Mouse (Mus musculus) kidney, postnatal 14 days (tissue): ENCODE data around the gene Gm37240.

ENCODE experiments used
- DNase-seq: peaks from one replicate; pipeline ENCODE4 v3.0.0; 2022; ENCODE audit warnings: mixed read lengths

The Gm37240 gene

DNA sequence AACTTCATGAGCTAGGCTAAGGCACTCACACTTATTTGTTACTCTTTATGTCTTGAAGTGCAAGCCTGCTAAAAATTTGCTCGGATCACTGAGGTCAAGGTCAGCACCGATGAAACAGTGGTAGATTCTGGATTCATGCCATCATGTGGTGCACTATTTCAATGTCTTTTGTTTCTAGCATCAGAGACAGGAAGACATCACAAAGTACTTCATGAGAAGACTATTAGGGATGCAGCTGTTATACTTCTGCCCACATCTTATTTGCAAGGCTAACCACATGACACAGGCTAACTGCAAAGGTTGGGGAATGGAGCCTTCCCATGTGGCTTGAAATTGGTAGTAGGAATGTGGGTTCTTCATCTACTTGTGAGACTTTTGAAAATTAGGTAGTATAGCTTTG is 1081.1 kb downstream of the Gm37240 start:
- no peak for DNase-seq

- no peak for DNase-seq
These were observed 1083.3 kb downstream of the Gm37240 start for GRCm38 (mm10) chr3:84804036-84804435.

GRCm38 (mm10) chr3:84787914-84788313 is 1099.4 kb downstream of the Gm37240 start:
- DNase-seq, result no peak

- no peak for DNase-seq
These were observed 1111.2 kb downstream of the Gm37240 start for GRCm38 (mm10) chr3:84776084-84776483.

DNA sequence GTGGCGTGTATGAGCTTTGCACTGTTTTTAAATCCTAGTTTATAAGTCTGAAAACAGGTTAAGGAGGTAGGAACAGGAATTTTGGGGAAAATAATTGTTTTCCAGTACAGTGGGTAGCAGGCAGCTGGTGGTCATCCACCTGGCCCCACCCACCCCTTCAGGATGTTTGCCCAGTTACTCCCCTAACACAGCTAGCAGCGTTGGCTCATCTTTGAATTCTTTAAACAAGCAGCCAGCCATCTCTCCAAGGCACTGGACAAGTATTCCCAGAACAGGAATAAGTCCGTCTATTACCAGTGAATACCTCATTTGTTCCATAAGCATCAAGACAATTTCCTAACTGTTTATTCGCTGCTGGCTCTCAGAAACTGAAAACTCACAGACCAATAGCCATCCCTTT is 1111.7 kb downstream of the Gm37240 start:
- no peak for DNase-seq

DNA sequence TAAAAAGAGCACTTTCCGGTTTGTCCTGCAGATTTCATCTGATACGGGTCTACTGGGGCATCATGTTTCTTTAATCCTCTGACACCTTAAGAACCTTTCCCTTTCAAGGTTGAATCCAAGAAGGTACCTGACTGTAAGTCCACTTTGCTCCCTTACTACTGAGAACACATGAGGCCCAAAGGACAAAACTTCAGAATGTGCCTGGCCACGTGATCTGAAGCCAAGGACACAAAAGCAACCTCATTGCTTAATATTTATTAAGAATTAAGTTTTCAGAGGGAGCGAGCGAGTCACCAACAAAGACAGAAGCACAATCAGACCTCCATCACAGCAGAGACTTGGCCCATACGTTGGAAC is 1112.3 kb downstream of the Gm37240 start:
- no peak for DNase-seq

- no peak for DNase-seq
These were observed 1112.9 kb downstream of the Gm37240 start for GRCm38 (mm10) chr3:84774246-84775066.

- no peak for DNase-seq
These were observed 1115.3 kb downstream of the Gm37240 start for GRCm38 (mm10) chr3:84771980-84772379.

GRCm38 (mm10) chr3:84770518-84770917 is 1116.8 kb downstream of the Gm37240 start:
- no peak for DNase-seq

- no peak for DNase-seq
These were observed 1117.9 kb downstream of the Gm37240 start for GRCm38 (mm10) chr3:84769411-84769810.

DNA sequence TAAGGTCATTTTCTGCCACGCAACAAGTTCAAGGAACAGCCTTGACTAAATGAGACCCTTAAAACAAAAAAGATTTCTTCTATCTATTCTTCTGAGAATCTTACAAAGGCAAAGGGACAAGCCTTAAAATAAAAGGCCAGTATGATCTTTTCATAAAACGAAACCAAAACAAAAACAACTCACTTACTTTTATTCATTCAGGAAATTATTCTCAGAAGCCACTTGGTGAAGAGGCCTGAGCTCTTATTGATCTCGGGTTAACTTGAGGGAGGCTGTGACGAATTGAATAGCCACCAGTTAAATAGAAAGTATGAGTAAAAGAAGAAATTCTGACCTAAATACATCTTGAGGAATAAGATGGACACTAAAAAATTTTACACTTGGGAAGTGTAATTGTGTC is 1118.4 kb downstream of the Gm37240 start:
- no peak for DNase-seq

DNA sequence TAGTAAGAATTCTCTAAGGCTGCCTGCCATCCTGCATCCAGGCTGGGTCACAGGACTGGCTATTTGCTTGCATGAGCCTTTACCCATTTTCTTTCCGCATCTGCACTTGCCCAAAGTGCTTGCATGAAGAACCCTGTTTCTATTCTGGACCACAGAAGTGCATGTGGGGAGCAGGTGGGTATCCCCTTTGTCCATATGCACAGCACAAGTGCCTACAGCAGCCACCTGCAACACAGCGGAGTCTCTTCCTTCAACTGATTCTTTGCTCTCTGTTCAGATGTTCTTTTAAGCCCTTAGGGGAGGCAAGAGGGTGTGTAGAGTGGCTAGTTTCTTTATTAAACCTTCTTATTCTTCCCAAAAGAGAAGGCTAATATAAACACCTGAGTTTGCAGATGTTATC is 1133.5 kb downstream of the Gm37240 start:
- DNase-seq, result no peak

GRCm38 (mm10) chr3:84749222-84749621 is 1138.1 kb downstream of the Gm37240 start:
- no peak for DNase-seq

GRCm38 (mm10) chr3:84748139-84748538 is 1139.2 kb downstream of the Gm37240 start:
- no peak for DNase-seq

DNA sequence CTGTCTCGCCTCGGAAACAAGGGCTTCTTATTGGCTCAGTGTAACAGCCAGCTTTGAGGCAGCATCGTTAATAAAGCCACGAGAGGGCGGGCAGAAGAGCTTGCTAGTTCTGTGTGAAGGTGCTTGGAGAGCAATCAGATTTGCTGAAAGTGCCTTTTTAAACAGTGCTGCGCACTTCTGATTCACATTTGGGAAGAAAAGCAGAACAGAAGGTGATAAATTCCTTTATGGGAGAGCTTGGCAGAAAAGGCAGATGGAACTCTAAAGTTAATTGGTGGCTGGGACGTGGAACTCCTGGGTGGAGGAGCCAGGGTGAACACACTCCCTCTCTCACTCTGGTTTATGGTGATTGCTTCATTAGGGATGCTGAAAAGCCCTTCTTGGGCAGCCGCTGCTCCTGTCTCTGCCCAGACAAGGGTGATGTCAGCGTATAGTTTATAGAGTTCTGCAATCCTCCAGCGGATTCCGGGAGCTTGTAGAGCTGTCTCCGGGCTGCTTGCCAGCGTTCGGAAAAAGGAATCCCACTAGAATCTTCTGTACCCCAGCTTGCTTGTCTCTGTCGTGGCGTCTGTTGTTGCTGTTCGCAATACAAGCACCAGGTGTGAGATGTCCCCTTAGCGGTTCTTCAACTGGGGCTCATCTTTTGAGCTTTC is 1141.7 kb downstream of the Gm37240 start:
- DNase-seq, result peak; percentile 54

- DNase-seq, result peak; percentile 16
These were observed 1142.6 kb downstream of the Gm37240 start for GRCm38 (mm10) chr3:84744707-84745106.

DNA sequence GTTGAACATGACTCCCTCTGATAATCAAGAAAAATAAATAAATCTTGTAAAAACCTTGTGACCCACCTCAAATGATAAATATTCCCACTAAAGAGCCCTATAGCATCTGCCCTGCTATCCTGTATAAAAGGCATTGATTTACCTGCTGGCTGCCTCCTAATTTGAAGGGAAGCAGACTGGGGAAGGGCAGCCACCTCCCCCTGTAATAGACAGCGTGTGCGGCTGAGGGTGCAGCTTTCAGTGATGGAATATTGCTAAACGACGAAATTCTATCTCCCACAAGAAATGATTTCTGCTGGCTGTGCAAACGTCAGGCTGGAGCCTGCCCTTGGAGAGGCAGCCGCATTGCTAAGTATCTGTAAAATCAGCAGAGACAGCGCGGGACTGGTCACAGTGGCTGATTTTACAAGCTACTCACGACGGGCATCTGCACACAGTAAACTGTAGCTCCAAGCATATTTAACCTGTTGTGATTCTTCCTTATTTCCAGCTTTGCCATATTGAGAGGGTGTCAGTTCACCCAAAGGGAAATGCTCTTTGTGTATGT is 1147.2 kb downstream of the Gm37240 start:
- DNase-seq, result no peak

DNA sequence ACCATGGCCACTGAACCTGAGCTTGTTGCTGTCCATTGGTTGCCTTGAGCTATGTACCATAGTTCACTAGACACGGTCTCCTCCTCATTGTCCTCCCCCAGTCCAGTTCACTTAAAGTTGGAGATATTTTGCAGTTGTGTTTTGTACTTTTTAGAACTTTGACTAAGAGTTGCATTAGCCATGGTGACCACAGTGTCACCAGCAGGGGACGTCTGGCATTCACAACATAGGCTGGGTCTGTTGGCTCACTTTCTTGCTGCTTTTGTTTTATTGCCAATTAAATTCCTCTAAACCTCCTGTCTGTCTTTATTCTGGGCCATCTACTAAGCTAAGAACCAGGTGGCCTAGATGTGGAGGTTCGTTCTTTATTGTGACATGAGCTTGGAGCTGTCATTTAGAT is 1150.2 kb downstream of the Gm37240 start:
- no peak for DNase-seq

GRCm38 (mm10) chr3:84735716-84736115 is 1151.6 kb downstream of the Gm37240 start:
- no peak for DNase-seq

GRCm38 (mm10) chr3:84732516-84732915 is 1154.8 kb downstream of the Gm37240 start:
- DNase-seq, result no peak

- DNase-seq, result no peak
These were observed 1155.3 kb downstream of the Gm37240 start for GRCm38 (mm10) chr3:84732016-84732502.

DNA sequence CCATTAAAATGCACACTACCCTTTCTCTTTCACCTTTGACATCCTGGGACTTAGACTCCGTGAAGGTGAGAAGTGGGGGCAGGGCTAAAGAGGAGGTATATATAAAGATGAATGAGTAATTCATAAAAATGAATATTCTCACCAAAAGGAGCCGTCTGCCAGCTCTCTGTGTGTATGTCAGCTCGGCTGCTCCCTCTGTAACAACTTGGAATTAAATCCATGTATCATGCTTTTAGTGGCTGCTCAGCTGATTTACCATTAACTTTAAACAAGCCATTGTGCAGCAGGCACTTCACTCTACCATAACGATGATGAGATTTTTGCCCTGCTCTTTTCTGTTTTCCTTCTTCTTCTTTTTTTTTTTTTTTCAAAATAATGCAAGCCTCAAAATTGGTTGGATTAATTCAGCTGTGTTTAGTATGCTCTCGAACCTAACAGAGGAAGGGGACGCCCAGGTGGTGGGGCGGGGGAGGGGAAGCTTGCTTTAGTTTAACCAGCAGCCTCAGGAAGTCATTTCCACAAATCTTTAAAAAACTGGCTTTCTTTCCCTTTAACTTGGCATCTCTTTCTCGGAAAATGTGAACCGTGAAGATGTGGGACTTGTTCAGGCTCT is 1155.8 kb downstream of the Gm37240 start:
- DNase-seq, result no peak

- no peak for DNase-seq
These were observed 1156.3 kb downstream of the Gm37240 start for GRCm38 (mm10) chr3:84731003-84731402.

GRCm38 (mm10) chr3:84729806-84730205 is 1157.5 kb downstream of the Gm37240 start:
- no peak for DNase-seq
